Mouse (Mus musculus) testis, adult 2 months (tissue): ENCODE measurements around the gene Cdk4. TPM values are rescaled to one million over a fixed set of nuclear protein-coding genes. Genes with fewer than 3 reads are reported as not detected.

Source experiments
- H3K27ac ChIP-seq: fragments of 200-500 bp; 2 replicates; pipeline ENCODE4 v1.5.1; 2012; ENCODE audit warnings: low read depth, low read length; ENCODE audit not compliant: control insufficient read depth, insufficient read depth
- H3K27me3 ChIP-seq: fragments of 200-500 bp; 2 replicates; pipeline ENCODE4 v1.6.1; 2012; ENCODE audit warnings: mild to moderate bottlenecking, low read length, moderate library complexity; ENCODE audit not compliant: control insufficient read depth, insufficient read depth
- H3K36me3 ChIP-seq: fragments of 200-500 bp; 2 replicates; pipeline ENCODE4 v1.6.1; 2012; ENCODE audit warnings: mild to moderate bottlenecking, low read length; ENCODE audit not compliant: control insufficient read depth, insufficient read depth
- H3K4me1 ChIP-seq: fragments of 200-500 bp; 2 replicates; pipeline ENCODE4 v1.6.1; 2012; ENCODE audit warnings: low read length; ENCODE audit not compliant: control insufficient read depth, insufficient read depth
- H3K4me3 ChIP-seq: fragments of 200-500 bp; 2 replicates; pipeline ENCODE4 v1.5.1; 2012; ENCODE audit warnings: low read depth, mild to moderate bottlenecking, low read length, moderate library complexity, mixed read lengths; ENCODE audit not compliant: control insufficient read depth
- CTCF ChIP-seq: fragments of 200-500 bp; IDR thresholded peaks from 2 replicates; pipeline ENCODE4 v1.5.1; 2012; ENCODE audit warnings: low read depth, mild to moderate bottlenecking, inconsistent platforms, low read length, moderate library complexity; ENCODE audit not compliant: control insufficient read depth, insufficient read depth, insufficient replicate concordance
- POLR2A ChIP-seq: fragments of 200-500 bp; IDR thresholded peaks from 2 replicates; pipeline ENCODE4 v1.6.1; 2012; ENCODE audit warnings: low read depth, mild to moderate bottlenecking, inconsistent platforms, low read length, moderate library complexity; ENCODE audit not compliant: control insufficient read depth
- polyA plus RNA-seq: library from polyadenylated mRNA; depleted of rRNA; stranded (reverse); fragments of >200 nt; gene quantifications from 2 replicates; pipeline ENCODE4 v1.2.3, GENCODE M21; 2012; rRNA removed

The Cdk4 gene
- polyA plus RNA-seq, 1 experiment = 68.4 TPM

GRCm38 (mm10) chr10:127115068-127115467 is 51.7 kb downstream of the Cdk4 start:
- Histone ChIP-seq H3K4me1 (peaks cover 3% of the 10 kb centered on the region; the same call in 1 of the 2 replicates), H3K36me3 (peaks cover 4% of the 10 kb centered on the region), H3K27me3 (no peaks in the 10 kb centered on the region), H3K27ac (no peak overlapping the region), H3K4me3 (no peak overlapping the region)
- TF ChIP-seq CTCF = no peak
- no peak for TF ChIP-seq POLR2A

Other genes with a start within 250 kb of the Cdk4 start
- 10.3 TPM in 2 replicates for gene Atp23, start 162.2 kb upstream of the Cdk4 start, polyA plus RNA-seq
- 39.4 and 46.8 TPM in 2 replicates for gene Ctdsp2, start 84.8 kb upstream of the Cdk4 start, polyA plus RNA-seq
- 0.04 and 0.20 TPM in 2 replicates for gene Avil, start 62.8 kb upstream of the Cdk4 start, polyA plus RNA-seq
- 12.2 and 14.3 TPM in 2 replicates for gene Tsfm, start 32.7 kb upstream of the Cdk4 start, polyA plus RNA-seq
- 9.4 and 10.0 TPM in 2 replicates for gene Mettl1, start 22.1 kb upstream of the Cdk4 start, polyA plus RNA-seq
- 0.05 and 0.08 TPM in 2 replicates for gene Eef1akmt3, start 22.0 kb upstream of the Cdk4 start, polyA plus RNA-seq
- gene Cyp27b1, start 15.3 kb upstream of the Cdk4 start, polyA plus RNA-seq = 0.25 and 0.46 TPM in 2 replicates
- 2.1 TPM in 2 replicates for gene March9, start 3.4 kb upstream of the Cdk4 start, polyA plus RNA-seq
- 12.7 and 16.3 TPM in 2 replicates for gene Tspan31, start 6.7 kb downstream of the Cdk4 start, polyA plus RNA-seq
- gene Agap2, start 11.8 kb downstream of the Cdk4 start, polyA plus RNA-seq = 0.53 and 0.73 TPM in 2 replicates
- 32.2 and 33.9 TPM in 2 replicates for gene Os9, start 57.6 kb downstream of the Cdk4 start, polyA plus RNA-seq
- 21.7 and 27.0 TPM in 2 replicates for gene B4galnt1, start 101.7 kb downstream of the Cdk4 start, polyA plus RNA-seq
- gene Slc26a10, start 117.1 kb downstream of the Cdk4 start, polyA plus RNA-seq = 11.5 and 11.9 TPM in 2 replicates
- 18.6 and 19.8 TPM in 2 replicates for gene Arhgef25, start 126.5 kb downstream of the Cdk4 start, polyA plus RNA-seq
- 126 and 129 TPM in 2 replicates for gene Dtx3, start 132.2 kb downstream of the Cdk4 start, polyA plus RNA-seq
- 14.0 and 16.2 TPM in 2 replicates for gene Pip4k2c, start 148.1 kb downstream of the Cdk4 start, polyA plus RNA-seq
- 3.3 and 3.9 TPM in 2 replicates for gene Kif5a, start 199.8 kb downstream of the Cdk4 start, polyA plus RNA-seq
- gene Dctn2, start 202.8 kb downstream of the Cdk4 start, polyA plus RNA-seq = 391 and 429 TPM in 2 replicates
- 61.3 and 74.1 TPM in 2 replicates for gene Mbd6, start 225.5 kb downstream of the Cdk4 start, polyA plus RNA-seq
- 32.4 and 36.7 TPM in 2 replicates for gene Mars, start 248.3 kb downstream of the Cdk4 start, polyA plus RNA-seq